Mouse (Mus musculus) neural tube, embryonic 15.5 days (tissue): ENCODE results near the gene Tnip3. TPM values are rescaled to one million over a fixed set of nuclear protein-coding genes. Genes with fewer than 3 reads are reported as not detected.

Experiments used
- ATAC-seq: fragments of 200-750 bp; cut with Nextera tagmentation; 2 replicates; pipeline ENCODE4 v1.8.0; 2017; ENCODE audit warnings: mild to moderate bottlenecking, moderate TSS enrichment, moderate library complexity; ENCODE audit not compliant: low FRiP score
- H3K27ac ChIP-seq: fragments of 300-500 bp; sonication (generic); replicated peaks from 2 replicates; pipeline ENCODE4 v1.5.1; 2015; ENCODE audit warnings: mild to moderate bottlenecking, inconsistent platforms
- H3K27me3 ChIP-seq: fragments of 300-500 bp; sonication (generic); replicated peaks from 2 replicates; pipeline ENCODE4 v1.6.1; 2015; ENCODE audit warnings: inconsistent platforms
- H3K36me3 ChIP-seq: fragments of 300-500 bp; sonication (generic); 2 replicates; pipeline ENCODE4 v1.6.1; 2015; ENCODE audit warnings: inconsistent platforms
- H3K4me1 ChIP-seq: fragments of 300-500 bp; sonication (generic); 2 replicates; pipeline ENCODE4 v1.6.1; 2015; ENCODE audit warnings: inconsistent platforms
- H3K4me2 ChIP-seq: fragments of 300-500 bp; sonication (generic); 2 replicates; pipeline ENCODE4 v1.6.1; 2015; ENCODE audit warnings: inconsistent platforms, mild to moderate bottlenecking, moderate library complexity
- H3K4me3 ChIP-seq: fragments of 300-500 bp; sonication (generic); replicated peaks from 2 replicates; pipeline ENCODE4 v1.5.1; 2015; ENCODE audit warnings: mild to moderate bottlenecking, inconsistent platforms
- H3K9ac ChIP-seq: fragments of 300-500 bp; sonication (generic); replicated peaks from 2 replicates; pipeline ENCODE4 v1.6.1; 2015; ENCODE audit warnings: mild to moderate bottlenecking, inconsistent platforms
- H3K9me3 ChIP-seq: fragments of 300-500 bp; sonication (generic); replicated peaks from 2 replicates; pipeline ENCODE4 v1.6.1; 2016; ENCODE audit warnings: inconsistent platforms
- WGBS: fragments of 180-500 bp; shearing (Covaris S2); methylation state at CpG from one replicate; pipeline ENCODE4 v1.1.7; 2015; ENCODE audit warnings: mixed read lengths; 5-methylcytosine and 5-hydroxymethylcytosine counted together
- polyA plus RNA-seq: library from polyadenylated mRNA; unstranded; fragments of >200 nt; fragmentation: Nextera tagmentation; extraction: Ambion mirVana; gene quantifications from 2 replicates; pipeline ENCODE4 v1.2.1, GENCODE M21; 2015

Gene Tnip3
- polyA plus RNA-seq, 1 experiment from 2014 or later = not detected

DNA sequence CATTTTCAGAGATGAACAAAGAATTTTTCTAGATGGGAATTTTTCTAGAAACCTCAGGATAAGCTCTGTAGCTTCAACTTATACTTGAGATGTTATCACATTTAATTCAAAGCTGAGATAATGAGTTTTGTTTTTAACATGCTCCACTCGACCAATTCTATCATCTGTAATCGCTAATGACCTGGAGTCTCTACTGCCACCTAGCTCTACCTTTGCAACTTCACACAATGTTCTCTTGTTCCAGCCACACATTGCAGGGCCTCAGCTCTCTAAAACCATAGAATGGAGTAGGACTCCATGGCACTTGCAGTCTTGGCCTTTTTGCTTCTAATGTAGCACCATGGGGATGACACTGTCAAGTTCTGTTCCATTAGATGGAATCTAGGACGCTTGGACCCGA is 90.5 kb downstream of the Tnip3 start:
- no peak overlapping the region for H3K4me2 ChIP-seq
- H3K36me3 ChIP-seq = no peaks in the 10 kb centered on the region
- no peak overlapping the region for H3K27ac ChIP-seq
- H3K9me3 ChIP-seq = no peaks in the 10 kb centered on the region
- no peaks in the 10 kb centered on the region for H3K27me3 ChIP-seq
- H3K4me3 ChIP-seq = no peak overlapping the region
- no peak overlapping the region for H3K9ac ChIP-seq
- H3K4me1 ChIP-seq = no peaks in the 10 kb centered on the region
- WGBS = 76% methylated on average over 4 of the region's 4 CpGs
- ATAC-seq = no peak

DNA sequence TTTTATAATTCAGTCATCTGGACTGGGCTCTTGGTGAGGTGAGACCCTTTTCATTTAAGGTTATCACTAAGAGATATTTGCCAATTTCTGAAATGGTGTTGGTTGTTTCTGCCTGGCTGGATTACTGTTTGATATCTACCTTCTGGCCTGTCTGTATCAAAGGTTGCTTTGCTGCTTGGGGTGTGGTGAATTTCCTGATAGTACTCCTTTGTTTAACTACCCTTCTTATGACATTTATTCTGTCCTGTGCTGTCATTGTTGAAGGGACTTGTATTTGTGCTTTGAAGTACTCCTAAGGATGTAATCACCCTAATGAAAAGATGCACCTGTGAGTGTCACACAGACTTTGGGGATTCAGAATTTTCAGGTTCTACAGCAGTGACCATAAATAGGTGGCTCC is 96.1 kb downstream of the Tnip3 start:
- H3K27me3 ChIP-seq = no peaks in the 10 kb centered on the region
- H3K4me2 ChIP-seq = no peak overlapping the region
- ATAC-seq = no peak
- H3K9ac ChIP-seq = no peak overlapping the region
- H3K27ac ChIP-seq = no peak overlapping the region
- no peaks in the 10 kb centered on the region for H3K36me3 ChIP-seq
- H3K9me3 ChIP-seq = no peaks in the 10 kb centered on the region
- no peak overlapping the region for H3K4me3 ChIP-seq
- no peaks in the 10 kb centered on the region for H3K4me1 ChIP-seq

DNA sequence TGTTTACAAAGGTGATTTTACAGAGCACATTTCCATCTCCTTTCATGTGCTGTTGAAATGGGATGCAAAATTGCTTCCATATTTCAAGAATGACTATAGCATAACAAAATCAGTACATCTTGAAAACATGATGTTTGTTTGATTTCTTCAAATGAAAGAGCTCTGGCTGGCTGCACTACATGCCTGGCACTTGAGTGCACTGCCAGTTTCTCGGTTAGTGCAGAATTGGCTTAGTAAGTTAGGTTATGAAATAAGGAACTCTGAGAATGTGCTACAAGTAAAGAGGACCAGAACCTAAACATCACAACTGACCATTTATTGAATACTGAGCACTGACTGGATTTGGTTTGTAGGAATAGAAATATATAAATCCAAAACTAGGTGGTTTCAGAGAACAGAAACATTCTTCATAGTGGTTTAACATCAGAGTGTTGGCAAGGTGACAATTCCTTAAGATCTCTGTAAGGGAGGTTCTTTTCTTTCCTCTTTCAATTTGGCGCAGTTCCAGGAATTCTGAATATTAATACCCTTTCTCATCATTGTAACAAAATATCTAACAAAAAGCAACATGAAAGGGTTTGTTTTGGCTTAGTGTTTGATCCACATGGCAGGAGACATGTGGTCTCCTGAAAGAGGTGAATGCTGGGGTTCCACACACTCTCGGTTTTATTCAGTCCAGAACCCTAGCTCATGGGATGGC is 98.1 kb downstream of the Tnip3 start:
- no peak overlapping the region for H3K4me3 ChIP-seq
- WGBS = 80% methylated on average over 3 of the region's 3 CpGs
- H3K9ac ChIP-seq = no peak overlapping the region
- no peaks in the 10 kb centered on the region for H3K9me3 ChIP-seq
- no peak overlapping the region for H3K27ac ChIP-seq
- ATAC-seq = no peak
- no peaks in the 10 kb centered on the region for H3K36me3 ChIP-seq
- H3K4me1 ChIP-seq = no peaks in the 10 kb centered on the region
- no peak overlapping the region for H3K4me2 ChIP-seq
- no peaks in the 10 kb centered on the region for H3K27me3 ChIP-seq

DNA sequence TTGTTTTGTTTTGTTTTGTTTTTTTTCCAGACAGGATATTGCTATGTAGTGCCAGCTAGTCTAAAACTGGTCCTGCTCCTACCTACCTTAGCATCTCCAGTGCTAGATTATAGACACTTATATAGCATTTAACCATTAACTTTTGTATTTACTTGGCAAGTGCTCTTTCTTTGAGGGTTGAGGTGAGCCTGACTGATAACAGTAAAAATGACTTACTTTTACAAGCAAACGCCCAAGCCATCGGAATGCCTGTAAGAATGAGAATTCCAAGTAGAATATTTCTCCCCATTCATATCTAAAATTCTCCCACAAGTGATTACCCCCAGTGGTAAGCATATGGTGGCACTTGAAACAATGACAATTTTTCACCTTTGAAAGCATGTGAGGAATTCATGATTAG is 105.5 kb downstream of the Tnip3 start:
- no peak overlapping the region for H3K27ac ChIP-seq
- no peaks in the 10 kb centered on the region for H3K27me3 ChIP-seq
- ATAC-seq = no peak
- no peak overlapping the region for H3K4me3 ChIP-seq
- no peak overlapping the region for H3K9ac ChIP-seq
- WGBS = 91% methylated on average over 2 of the region's 2 CpGs
- H3K4me1 ChIP-seq = no peaks in the 10 kb centered on the region
- H3K4me2 ChIP-seq = no peak overlapping the region
- no peaks in the 10 kb centered on the region for H3K9me3 ChIP-seq
- H3K36me3 ChIP-seq = no peaks in the 10 kb centered on the region

DNA sequence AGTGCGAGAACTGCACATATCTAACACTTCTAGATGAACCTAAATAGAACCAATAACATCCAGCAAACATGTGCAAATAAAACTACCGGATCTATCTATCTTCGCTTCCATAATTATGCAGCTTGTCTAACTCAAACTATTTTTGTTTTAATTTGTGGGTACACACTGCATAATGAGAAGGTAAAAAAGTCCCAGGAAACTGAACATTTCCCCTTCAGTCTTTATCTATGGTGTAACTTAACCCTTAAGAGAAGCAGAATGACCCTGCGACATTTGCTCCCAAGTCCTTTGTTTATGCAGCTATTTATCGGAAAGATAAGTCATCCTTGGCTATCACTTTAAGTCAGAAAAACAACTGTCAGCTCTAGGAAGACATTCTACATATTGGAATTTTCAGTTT is 107.1 kb downstream of the Tnip3 start:
- WGBS = 89% methylated on average over 5 of the region's 5 CpGs

DNA sequence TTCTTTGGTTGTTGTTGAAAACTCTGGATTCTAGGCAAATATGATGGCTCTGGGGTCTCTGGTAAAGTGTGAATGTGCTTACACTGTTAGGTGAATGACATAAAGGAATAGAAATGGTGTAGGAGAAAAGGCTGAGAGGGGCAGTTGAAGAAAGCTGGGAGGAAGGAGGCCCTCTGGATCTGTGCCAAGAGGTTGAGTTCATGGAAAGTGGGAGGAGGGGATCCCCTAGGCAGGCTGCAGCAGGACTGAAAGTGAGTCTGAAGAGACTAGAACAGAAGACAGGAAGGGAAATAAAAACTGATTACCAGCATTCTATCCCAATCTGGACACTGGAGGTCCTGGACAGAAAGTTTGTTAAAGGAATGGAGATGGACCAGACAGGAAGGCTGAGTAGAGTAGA is 117.3 kb downstream of the Tnip3 start:
- Histone ChIP-seq H3K27me3 (no peaks in the 10 kb centered on the region), H3K4me1 (no peaks in the 10 kb centered on the region), H3K36me3 (no peaks in the 10 kb centered on the region), H3K9ac (no peak overlapping the region), H3K4me3 (no peak overlapping the region), H3K27ac (no peak overlapping the region), H3K9me3 (peaks cover 3% of the 10 kb centered on the region; the same call in 1 of the 2 replicates), H3K4me2 (no peak overlapping the region)
- ATAC-seq = no peak

More for the DNA sequence above, 107.1 kb downstream of the Tnip3 start:
- Histone ChIP-seq H3K27ac (no peak overlapping the region), H3K27me3 (no peaks in the 10 kb centered on the region), H3K36me3 (no peaks in the 10 kb centered on the region), H3K9ac (no peak overlapping the region), H3K4me2 (no peak overlapping the region), H3K4me3 (no peak overlapping the region), H3K9me3 (no peaks in the 10 kb centered on the region), H3K4me1 (no peaks in the 10 kb centered on the region)
- no peak for ATAC-seq

DNA sequence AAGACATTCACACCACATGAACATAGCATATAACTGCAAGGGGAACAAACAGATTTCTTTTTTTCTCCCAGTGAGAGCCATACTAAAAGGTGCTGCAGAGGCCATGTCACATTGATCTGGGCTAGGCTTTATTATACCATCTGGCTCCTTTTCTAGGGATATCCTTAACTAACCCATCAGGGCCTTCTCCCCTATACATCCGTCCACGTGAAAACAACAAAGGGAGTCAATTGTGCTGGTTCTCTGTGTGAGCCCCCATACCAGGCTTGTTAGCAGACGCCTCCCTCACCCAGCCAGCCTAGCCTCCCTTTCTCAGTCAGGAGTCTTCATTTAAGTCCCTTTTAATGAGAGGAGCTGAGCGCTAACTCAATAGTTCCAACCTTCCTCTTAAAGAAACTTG is 119.0 kb downstream of the Tnip3 start:
- H3K9ac ChIP-seq = no peak overlapping the region
- H3K36me3 ChIP-seq = no peaks in the 10 kb centered on the region
- no peak overlapping the region for H3K4me3 ChIP-seq
- WGBS = 44% methylated on average over 4 of the region's 4 CpGs
- no peak for ATAC-seq
- no peaks in the 10 kb centered on the region for H3K27me3 ChIP-seq
- H3K9me3 ChIP-seq = 0 out of 2 replicates have a peak, but pooled peaks cover 3% of the 10 kb centered on the region
- no peaks in the 10 kb centered on the region for H3K4me1 ChIP-seq
- H3K4me2 ChIP-seq = no peak overlapping the region
- H3K27ac ChIP-seq = no peak overlapping the region

DNA sequence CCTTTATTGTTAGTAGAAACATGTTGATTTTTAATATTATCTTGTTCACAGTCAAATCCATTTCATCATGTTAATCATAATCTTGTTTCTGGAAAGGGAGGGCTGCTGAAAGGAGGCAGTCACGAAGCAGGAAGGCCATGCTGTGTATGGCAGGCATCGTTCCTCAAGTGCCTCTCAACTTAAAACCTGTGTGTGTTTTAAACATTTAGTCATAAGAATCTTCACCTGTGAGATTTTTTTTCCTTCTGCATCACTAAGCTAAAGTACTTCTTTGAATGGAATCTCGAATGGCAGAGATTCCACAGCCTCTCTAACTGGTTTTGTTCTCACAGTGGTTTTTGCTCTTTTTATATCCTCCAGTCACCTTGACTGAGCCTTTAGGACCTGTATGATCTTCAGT is 121.3 kb downstream of the Tnip3 start:
- H3K9ac ChIP-seq = no peak overlapping the region
- H3K27ac ChIP-seq = no peak overlapping the region
- no peak overlapping the region for H3K4me2 ChIP-seq
- WGBS = 78% methylated on average over 3 of the region's 3 CpGs
- H3K4me3 ChIP-seq = no peak overlapping the region
- no peaks in the 10 kb centered on the region for H3K36me3 ChIP-seq
- H3K4me1 ChIP-seq = no peaks in the 10 kb centered on the region
- H3K27me3 ChIP-seq = no peaks in the 10 kb centered on the region
- ATAC-seq = no peak
- H3K9me3 ChIP-seq = no peaks in the 10 kb centered on the region

DNA sequence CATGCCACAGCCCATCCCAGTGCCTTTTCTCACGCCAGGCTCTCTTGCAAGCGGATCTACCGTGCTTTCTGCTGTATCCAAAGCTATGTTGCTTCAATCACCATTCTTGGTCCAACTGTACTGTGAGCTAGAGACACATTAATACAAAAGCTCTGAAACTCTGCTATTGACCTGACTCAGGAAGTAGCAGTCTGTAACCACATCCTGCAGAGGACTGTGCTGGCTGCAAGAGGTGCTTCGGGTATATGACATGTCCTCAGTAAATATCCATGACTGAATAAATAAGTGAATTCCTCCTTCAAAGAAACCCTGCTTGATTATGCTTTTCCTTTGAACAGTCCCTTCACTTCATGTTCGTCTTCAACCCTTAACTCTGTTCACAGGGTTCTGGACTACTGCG is 122.6 kb downstream of the Tnip3 start:
- WGBS = 88% methylated on average over 6 of the region's 6 CpGs
- Histone ChIP-seq H3K9me3 (no peaks in the 10 kb centered on the region), H3K4me2 (no peak overlapping the region), H3K4me3 (no peak overlapping the region), H3K9ac (no peak overlapping the region), H3K36me3 (no peaks in the 10 kb centered on the region), H3K4me1 (no peaks in the 10 kb centered on the region), H3K27me3 (no peaks in the 10 kb centered on the region), H3K27ac (no peak overlapping the region)
- ATAC-seq = no peak

DNA sequence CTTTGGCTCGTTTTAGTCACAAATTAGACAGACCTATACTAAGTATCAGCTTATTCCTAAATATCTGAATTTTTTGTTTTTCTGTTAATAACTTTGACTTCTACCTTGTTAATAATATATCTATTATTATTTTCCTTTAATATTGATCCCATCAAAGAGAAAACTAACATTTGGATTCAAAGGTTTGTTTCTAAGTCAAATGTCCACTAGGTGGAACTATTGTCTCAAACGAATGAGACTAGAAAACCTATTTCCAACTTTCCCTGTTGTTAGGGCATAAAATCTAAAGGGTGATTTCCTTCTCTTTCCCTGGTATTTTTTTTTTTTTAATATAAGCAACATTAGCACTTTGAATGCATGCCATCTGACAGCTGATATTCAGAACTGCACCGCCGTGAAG is 126.3 kb downstream of the Tnip3 start:
- 23% methylated on average over 4 of the region's 4 CpGs for WGBS
- no peak overlapping the region for H3K4me3 ChIP-seq
- no peak for ATAC-seq
- no peaks in the 10 kb centered on the region for H3K9me3 ChIP-seq
- no peaks in the 10 kb centered on the region for H3K36me3 ChIP-seq
- H3K27me3 ChIP-seq = no peaks in the 10 kb centered on the region
- no peaks in the 10 kb centered on the region for H3K4me1 ChIP-seq
- H3K27ac ChIP-seq = no peak overlapping the region
- no peak overlapping the region for H3K9ac ChIP-seq
- H3K4me2 ChIP-seq = no peak overlapping the region

DNA sequence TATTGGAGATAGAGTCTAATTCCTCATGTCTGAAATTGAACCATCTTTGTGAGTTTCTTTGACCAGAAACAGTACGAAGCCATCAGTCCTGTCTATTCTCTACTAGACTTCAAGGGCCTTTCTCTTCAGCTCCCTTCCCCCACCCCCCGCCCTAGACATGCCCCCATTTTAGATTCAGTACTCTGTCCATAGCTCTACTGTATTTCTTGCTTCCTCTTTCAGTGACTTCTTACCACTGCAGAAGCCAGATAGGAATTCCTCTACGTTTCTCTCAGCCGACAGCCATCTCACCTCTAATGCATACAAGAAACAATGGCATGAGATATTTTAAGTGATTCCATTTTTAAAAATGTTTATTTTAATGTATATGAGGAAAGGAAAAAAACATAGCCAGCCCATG is 136.2 kb downstream of the Tnip3 start:
- no peaks in the 10 kb centered on the region for H3K27me3 ChIP-seq
- 89% methylated on average over 4 of the region's 4 CpGs for WGBS
- H3K4me1 ChIP-seq = no peaks in the 10 kb centered on the region
- no peaks in the 10 kb centered on the region for H3K9me3 ChIP-seq
- H3K27ac ChIP-seq = no peak overlapping the region
- no peaks in the 10 kb centered on the region for H3K36me3 ChIP-seq
- H3K4me2 ChIP-seq = no peak overlapping the region
- no peak overlapping the region for H3K9ac ChIP-seq
- no peak for ATAC-seq
- no peak overlapping the region for H3K4me3 ChIP-seq

DNA sequence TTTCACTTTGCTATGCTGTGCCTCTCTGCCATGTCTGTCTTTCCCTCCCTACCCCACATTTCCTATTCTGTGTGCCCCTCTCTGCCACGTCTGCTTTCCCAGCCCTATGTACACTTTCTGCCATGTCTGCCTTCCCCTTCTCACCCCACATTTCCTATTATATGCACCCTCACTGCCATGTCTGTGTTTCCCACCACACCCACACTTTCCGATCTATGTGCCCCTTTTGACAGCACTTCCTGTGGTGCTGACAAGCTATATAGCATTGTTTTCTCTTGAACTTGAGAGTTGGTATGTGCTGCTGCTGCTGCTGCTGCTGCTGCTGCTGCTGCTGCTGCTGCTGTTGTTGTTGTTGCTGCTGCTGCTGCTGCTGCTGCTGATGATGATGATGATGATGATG is 136.9 kb downstream of the Tnip3 start:
- no peak overlapping the region for H3K27ac ChIP-seq
- no peak for ATAC-seq
- H3K9ac ChIP-seq = no peak overlapping the region
- H3K9me3 ChIP-seq = no peaks in the 10 kb centered on the region
- H3K4me2 ChIP-seq = no peak overlapping the region
- H3K36me3 ChIP-seq = no peaks in the 10 kb centered on the region
- no peak overlapping the region for H3K4me3 ChIP-seq
- 70% methylated on average over 2 of the region's 2 CpGs for WGBS
- H3K4me1 ChIP-seq = no peaks in the 10 kb centered on the region
- H3K27me3 ChIP-seq = no peaks in the 10 kb centered on the region

DNA sequence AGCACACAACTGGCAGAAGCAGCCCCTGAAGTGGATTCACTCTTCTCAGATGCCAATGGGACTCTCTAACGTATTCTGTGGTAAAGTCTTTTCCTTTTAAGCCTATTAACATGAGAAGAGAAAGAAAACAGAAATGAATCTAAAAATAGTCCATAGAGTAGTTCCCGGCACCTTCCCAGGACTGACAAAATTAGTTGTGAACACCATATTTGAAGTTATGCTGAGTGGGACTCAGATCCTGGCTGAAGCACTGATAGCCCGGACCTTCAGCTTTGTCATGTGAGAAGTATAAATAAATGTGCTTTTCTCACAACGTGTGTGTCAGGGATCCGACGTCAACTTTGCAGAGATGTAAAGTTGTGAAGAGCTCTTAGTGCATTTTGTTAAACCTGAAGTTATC is 138.9 kb downstream of the Tnip3 start:
- H3K4me1 ChIP-seq = no peaks in the 10 kb centered on the region
- H3K9me3 ChIP-seq = no peaks in the 10 kb centered on the region
- H3K36me3 ChIP-seq = no peaks in the 10 kb centered on the region
- H3K9ac ChIP-seq = no peak overlapping the region
- ATAC-seq = no peak
- H3K4me2 ChIP-seq = no peak overlapping the region
- WGBS = 82% methylated on average over 6 of the region's 6 CpGs
- no peaks in the 10 kb centered on the region for H3K27me3 ChIP-seq
- no peak overlapping the region for H3K27ac ChIP-seq
- no peak overlapping the region for H3K4me3 ChIP-seq
